Mouse (Mus musculus): Measurements from ENCODE around the gene Trim33.

DNA sequence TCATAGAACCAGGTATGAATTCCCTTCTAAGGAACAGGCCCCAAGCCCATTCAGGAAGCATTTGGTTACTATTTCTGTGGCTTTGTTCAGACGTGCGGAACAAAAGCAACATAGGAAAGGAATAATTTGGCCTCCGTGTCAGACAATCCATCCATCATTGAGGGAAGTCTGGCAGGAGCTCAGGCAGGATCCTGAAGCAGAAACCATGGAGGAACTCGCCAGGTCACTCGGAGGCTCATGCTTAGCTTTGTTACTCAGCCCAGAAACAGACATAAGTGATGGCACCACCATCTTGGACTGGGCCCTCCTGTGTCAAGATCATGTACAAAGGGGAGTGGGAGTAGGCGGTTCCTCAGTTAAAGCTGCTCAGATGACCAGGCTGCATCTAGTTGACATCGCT, 82.1 kb downstream of the Trim33 start:
- TF ChIP-seq EP300 (IDR thresholded peaks at IDR 0.05; ENCODE audit: low read depth): no peak
- no peak for TF ChIP-seq CTCF (IDR thresholded peaks at IDR 0.05; ENCODE audit: low read depth)
